Mouse (Mus musculus) liver, embryonic 15.5 days (tissue): ENCODE results near the gene Eif2s1. TPM values are rescaled to one million over a fixed set of nuclear protein-coding genes. Genes with fewer than 3 reads are reported as not detected.

Experiments used
- polyA plus RNA-seq: library from polyadenylated mRNA; unstranded; fragments of >200 nt; fragmentation: Nextera tagmentation; extraction: Ambion mirVana; gene quantifications from 2 replicates; pipeline ENCODE4 v1.2.1, GENCODE M21; 2015

Eif2s1 gene
- polyA plus RNA-seq, 1 experiment from 2014 or later = 171 TPM

Other genes with a start within 250 kb of the Eif2s1 start
- not detected in 2 replicates for gene Fam71d, start 170.3 kb upstream of the Eif2s1 start, polyA plus RNA-seq
- 6.9 and 7.9 TPM in 2 replicates for gene Mpp5, start 112.9 kb upstream of the Eif2s1 start, polyA plus RNA-seq
- 23.8 and 24.4 TPM in 2 replicates for gene Atp6v1d, start 181 bp upstream of the Eif2s1 start, polyA plus RNA-seq
- gene Plek2, start 45.1 kb downstream of the Eif2s1 start, polyA plus RNA-seq = 41.4 and 46.1 TPM in 2 replicates
- 3.4 and 3.5 TPM in 2 replicates for gene Tmem229b, start 145.8 kb downstream of the Eif2s1 start, polyA plus RNA-seq
- gene Plekhh1, start 167.3 kb downstream of the Eif2s1 start, polyA plus RNA-seq = 0.06 and 0.13 TPM in 2 replicates
- 5.2 and 5.7 TPM in 2 replicates for gene Pigh, start 227.8 kb downstream of the Eif2s1 start, polyA plus RNA-seq